In the genomic region with DNA sequence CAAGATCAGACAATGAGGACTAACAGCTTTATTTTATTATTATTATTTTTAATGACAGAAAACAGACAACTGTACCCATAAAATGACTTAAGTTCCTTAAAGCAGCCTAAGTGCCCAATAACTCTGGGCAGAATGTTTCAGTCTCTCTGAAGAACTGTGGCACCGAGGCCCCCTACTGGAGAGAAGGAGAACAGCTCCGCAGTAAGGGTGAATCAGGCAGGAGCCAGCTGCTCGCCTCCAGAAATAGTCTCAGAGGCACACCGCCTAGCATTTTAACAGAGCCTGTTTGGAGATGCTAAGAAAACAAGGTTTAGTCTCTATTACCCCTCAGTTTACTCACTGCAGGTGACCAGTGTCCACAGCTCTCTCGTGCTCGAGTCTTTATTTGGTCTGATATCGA, we compare ENCODE assay signal across 8 mouse cellular contexts.
DNase-seq lines count a peak whose midpoint lies in the region; ATAC-seq and TF ChIP-seq lines count a peak whose summit lies in the region.

No protein-coding gene starts in this region.

- TF ChIP-seq POLR2A in bone marrow, adult 2 months (IDR thresholded peaks at IDR 0.05; ENCODE audit: borderline replicate concordance, control insufficient read depth, low read depth, low read length): no peak
- no peak for TF ChIP-seq POLR2A in embryonic fibroblast, embryonic 13.5 days (IDR thresholded peaks at IDR 0.05; ENCODE audit: low read depth, low read length)

- DNase-seq in midbrain, embryonic 14.5 days: peak; percentile 89
- DNase-seq in left cerebral cortex, adult 8-10 months (ENCODE audit: low spot score in 2 of 2): peak; percentile 8 to 24
- peak; percentile 72 for DNase-seq in testis, postnatal 10 days (ENCODE audit: low spot score)

- H3K27me3 ChIP-seq in midbrain, embryonic 14.5 days (ENCODE audit: control insufficient read depth, insufficient read depth, low read length): no peaks in the 10 kb centered on the region
- no peaks in the 10 kb centered on the region for H3K27me3 ChIP-seq in midbrain, embryonic 16.5 days (ENCODE audit: control insufficient read depth, insufficient read depth, low read depth, low read length)

- no peak overlapping the region for H3K4me3 ChIP-seq in midbrain, embryonic 14.5 days (replicated peaks; ENCODE audit: low read depth, low read length)
- no peak overlapping the region for H3K4me3 ChIP-seq in midbrain, embryonic 16.5 days (ENCODE audit: low read depth, low read length)
- no peak overlapping the region for H3K4me3 ChIP-seq in bone marrow, adult 2 months (replicated peaks; ENCODE audit: control insufficient read depth, low read depth, low read length)
- H3K4me3 ChIP-seq in embryonic fibroblast, embryonic 13.5 days (ENCODE audit: insufficient read depth, low read length): no peak overlapping the region

- no peaks in the 10 kb centered on the region for H3K9me3 ChIP-seq in midbrain, embryonic 14.5 days (ENCODE audit: control insufficient read depth, low read length)
- H3K9me3 ChIP-seq in midbrain, embryonic 16.5 days (replicated peaks; ENCODE audit: control insufficient read depth, low read length, poor library complexity, severe bottlenecking): no peaks in the 10 kb centered on the region

- H3K27ac ChIP-seq in midbrain, embryonic 14.5 days (replicated peaks; ENCODE audit: low read depth, low read length): no peak overlapping the region
- no peak overlapping the region for H3K27ac ChIP-seq in midbrain, embryonic 16.5 days (ENCODE audit: low read length)
- H3K27ac ChIP-seq in bone marrow, adult 2 months (ENCODE audit: control insufficient read depth, insufficient read depth, low read depth, low read length, poor library complexity): no peak overlapping the region
- H3K27ac ChIP-seq in embryonic fibroblast, embryonic 13.5 days (ENCODE audit: insufficient read depth, low read length): no peak overlapping the region

- no peak overlapping the region for H3K9ac ChIP-seq in midbrain, embryonic 14.5 days (replicated peaks; ENCODE audit: low read length)
- no peak overlapping the region for H3K9ac ChIP-seq in midbrain, embryonic 16.5 days (ENCODE audit: low read depth, low read length)

- no peaks in the 10 kb centered on the region for H3K4me1 ChIP-seq in midbrain, embryonic 14.5 days (ENCODE audit: control insufficient read depth, insufficient read depth, low read length)
- H3K4me1 ChIP-seq in midbrain, embryonic 16.5 days (ENCODE audit: control insufficient read depth, insufficient read depth, low read length): no peaks in the 10 kb centered on the region
- H3K4me1 ChIP-seq in bone marrow, adult 2 months (ENCODE audit: control insufficient read depth, insufficient read depth, low read length): no peaks in the 10 kb centered on the region
- H3K4me1 ChIP-seq in embryonic fibroblast, embryonic 13.5 days (ENCODE audit: control insufficient read depth, insufficient read depth, low read length): no peaks in the 10 kb centered on the region

- TF ChIP-seq CTCF in bone marrow, adult 2 months (IDR thresholded peaks at IDR 0.05; ENCODE audit: control insufficient read depth, insufficient read depth, low read length): peak; percentile 73
- TF ChIP-seq CTCF in embryonic fibroblast, embryonic 13.5 days (IDR thresholded peaks at IDR 0.05; ENCODE audit: borderline replicate concordance, insufficient read depth, low read length): peak; percentile 56; the same call in 1 of the 2 replicates

- no peak overlapping the region for H3K4me2 ChIP-seq in midbrain, embryonic 14.5 days (ENCODE audit: low read length)
- H3K4me2 ChIP-seq in midbrain, embryonic 16.5 days (ENCODE audit: low read length): no peak overlapping the region

- WGBS in midbrain, embryonic 14.5 days: 26% methylated on average over 7 of the region's 7 CpGs
- 20% methylated on average over 7 of the region's 7 CpGs for WGBS in midbrain, embryonic 16.5 days
- WGBS in bone marrow, adult 2 months: 23% methylated on average over 7 of the region's 7 CpGs

- no peak for ATAC-seq in midbrain, embryonic 14.5 days (ENCODE audit: low FRiP score, low TSS enrichment)
- ATAC-seq in midbrain, embryonic 16.5 days: no peak
- ATAC-seq in hematopoietic stem cell, adult 5-6 weeks (replicated peaks in 1 of 2; ENCODE audit: insufficient read depth in 1 of 2, low FRiP score in 2 of 2, low TSS enrichment in 1 of 2, low read depth in 1 of 2, poor library complexity in 2 of 2, severe bottlenecking in 2 of 2): peak; percentile 80 to 95
- ATAC-seq in monocyte, adult 5-6 weeks (replicated peaks; ENCODE audit: insufficient number of reproducible peaks, low FRiP score, low TSS enrichment, poor library complexity, severe bottlenecking): 0 out of 2 replicates have a peak, but pooled peaks have one; percentile 70

- H3K36me3 ChIP-seq in midbrain, embryonic 14.5 days (ENCODE audit: control insufficient read depth, insufficient read depth, low read length): no peaks in the 10 kb centered on the region
- H3K36me3 ChIP-seq in midbrain, embryonic 16.5 days (ENCODE audit: control insufficient read depth, insufficient read depth, low read length): no peaks in the 10 kb centered on the region

Comparison
In these comparisons a context has a peak if more than half of its experiments do, and no peak if none do; other contexts are left out.
1. ATAC-seq: peak in hematopoietic stem cell, adult 5-6 weeks (2 of 2) and monocyte, adult 5-6 weeks (single experiment); none in midbrain, embryonic 14.5 days (single experiment) and midbrain, embryonic 16.5 days (single experiment).
2. DNase-seq: peak in every context shown above with its lines; median percentile 89 in midbrain, embryonic 14.5 days; 72 in testis, postnatal 10 days; 16 in left cerebral cortex, adult 8-10 months.